Mouse (Mus musculus) megakaryocyte, embryonic 14.5 days (primary cell): ENCODE data around the gene Gm15557.

ENCODE experiments used
- FLI1 ChIP-seq: IDR thresholded peaks from 2 replicates; pipeline ENCODE4 v1.6.1; 2012; ENCODE audit warnings: low read length, inconsistent platforms, mixed read lengths
- GATA1 ChIP-seq: IDR thresholded peaks from 3 replicates; pipeline ENCODE4 v1.6.1; 2012; ENCODE audit warnings: mixed read lengths, low read length, inconsistent platforms, borderline replicate concordance

- TF ChIP-seq GATA1: no peak
- TF ChIP-seq FLI1: no peak
Observed at GRCm38 (mm10) chr2:155991863-155992321, 51.4 kb downstream of the Gm15557 start.
